Mouse (Mus musculus): Measurements from ENCODE around the gene Slc6a4.

Slc6a4 gene

GRCm38 (mm10) chr11:76997916-76998704 is at the start of gene Slc6a4:
Slc6a4 (plus strand) TSS chr11:76998603.
- DNase-seq (ENCODE audit: low spot score in 2 of 2), result no peak

- no peak for DNase-seq (ENCODE audit: low spot score in 2 of 2)
Observed at GRCm38 (mm10) chr11:76953536-76953935, 44.9 kb upstream of the Slc6a4 start.

GRCm38 (mm10) chr11:76965703-76966102 is 32.7 kb upstream of the Slc6a4 start:
- no peak for DNase-seq (ENCODE audit: low spot score in 2 of 2)

DNA sequence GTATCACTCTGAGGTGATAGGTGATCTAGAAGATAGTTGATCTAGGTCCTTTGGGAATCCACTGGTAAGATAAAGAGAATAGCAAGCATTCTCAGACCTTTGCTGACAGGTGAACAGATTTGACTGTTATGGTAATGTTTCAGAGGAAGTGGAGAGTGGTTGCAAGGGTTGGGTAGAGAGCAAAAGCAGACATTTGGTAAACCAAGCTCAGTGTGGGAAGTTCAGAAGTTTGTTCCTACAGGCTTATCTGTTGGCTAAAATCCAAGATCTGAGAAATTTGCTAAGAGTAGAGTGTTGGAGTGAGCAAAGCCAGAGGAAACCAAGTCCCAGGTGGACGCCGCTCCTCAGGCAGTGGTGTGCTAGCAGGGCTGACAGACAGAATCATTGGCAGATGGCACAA is 28.1 kb upstream of the Slc6a4 start:
- no peak for DNase-seq (ENCODE audit: low spot score in 2 of 2)

DNA sequence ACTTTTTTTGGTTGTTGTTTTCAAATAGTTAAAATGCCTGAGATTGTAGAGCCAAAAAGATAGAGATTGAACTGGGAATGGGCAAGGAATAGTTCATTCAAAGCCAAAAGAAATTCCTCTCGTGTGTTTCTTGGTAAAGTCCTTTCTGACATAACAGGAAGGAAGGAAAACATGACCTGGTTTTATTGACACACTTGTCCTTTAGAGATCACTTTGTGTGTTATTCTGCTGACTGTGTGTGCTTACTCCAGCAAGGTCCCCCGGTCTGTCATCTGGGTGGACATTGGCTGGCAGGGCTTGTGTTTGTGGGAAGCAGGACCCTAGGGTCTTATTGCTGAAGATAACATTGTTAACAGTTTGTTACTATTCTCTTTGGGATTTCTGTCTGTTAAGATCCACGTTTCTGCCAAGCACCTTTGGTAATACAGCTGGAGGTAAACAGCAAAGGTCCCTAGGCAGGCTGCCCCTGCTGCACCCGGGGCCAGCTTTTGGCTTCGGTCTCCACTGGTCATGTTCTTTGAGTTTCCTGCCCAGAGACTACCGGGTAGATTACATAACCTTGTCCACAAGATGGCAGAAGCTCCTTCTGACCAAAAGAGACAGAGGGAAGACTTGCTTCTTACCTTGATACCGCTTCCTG is 23.6 kb upstream of the Slc6a4 start:
- DNase-seq (ENCODE audit: low spot score in 2 of 2), result no peak

GRCm38 (mm10) chr11:76981570-76982141 is 16.7 kb upstream of the Slc6a4 start:
- no peak for DNase-seq (ENCODE audit: low spot score in 2 of 2)

DNA sequence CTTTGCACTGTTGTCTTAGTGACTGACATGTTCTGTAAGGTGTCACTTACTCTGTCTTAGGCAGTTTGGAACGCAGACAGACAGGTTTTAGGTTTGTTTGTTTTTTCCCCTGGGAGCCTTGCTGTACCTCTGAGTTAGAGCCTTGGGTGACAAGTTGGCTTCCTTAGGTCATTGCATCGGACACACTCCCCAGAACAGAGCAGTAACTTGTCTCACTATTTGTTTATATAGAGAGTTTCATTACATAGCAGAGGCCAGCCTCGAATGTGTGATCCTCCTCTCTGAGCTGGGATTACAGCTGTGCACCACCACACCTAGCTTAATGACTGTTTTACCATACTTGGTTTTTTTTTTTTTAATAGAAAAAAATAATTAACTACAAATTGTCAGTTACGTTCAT is 16.0 kb upstream of the Slc6a4 start:
- no peak for DNase-seq (ENCODE audit: low spot score in 2 of 2)

GRCm38 (mm10) chr11:76983641-76984040 is 14.8 kb upstream of the Slc6a4 start:
- no peak for DNase-seq (ENCODE audit: low spot score in 2 of 2)

DNA sequence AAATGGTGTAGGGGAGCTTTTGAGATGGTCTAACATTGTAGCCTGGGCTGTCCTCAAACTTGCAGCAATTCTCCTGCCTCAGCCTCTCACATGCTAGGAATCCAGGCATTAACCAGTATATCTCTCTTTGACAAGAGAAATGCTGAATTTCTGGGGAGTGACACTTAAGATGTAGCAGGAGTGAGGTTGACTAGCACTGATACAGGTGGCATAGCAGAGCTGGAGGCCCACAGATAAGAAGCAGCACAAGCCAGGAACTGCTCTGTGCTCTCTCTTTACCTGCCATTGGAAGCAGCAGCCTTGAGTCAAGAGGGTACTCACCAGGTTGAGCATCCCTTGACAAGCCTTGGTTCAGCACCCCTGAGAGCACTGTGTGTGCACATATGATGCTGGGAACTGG is 14.2 kb upstream of the Slc6a4 start:
- DNase-seq (ENCODE audit: low spot score in 2 of 2), result no peak

- no peak for DNase-seq (ENCODE audit: low spot score in 2 of 2)
Observed at GRCm38 (mm10) chr11:76990839-76991238, 7.6 kb upstream of the Slc6a4 start.

- DNase-seq (ENCODE audit: low spot score in 2 of 2), result peak; percentile 37 to 41
Observed at GRCm38 (mm10) chr11:76992886-76993285, 5.5 kb upstream of the Slc6a4 start.

GRCm38 (mm10) chr11:76995966-76996672 is 2.3 kb upstream of the Slc6a4 start:
- DNase-seq (ENCODE audit: low spot score in 2 of 2), result no peak

DNA sequence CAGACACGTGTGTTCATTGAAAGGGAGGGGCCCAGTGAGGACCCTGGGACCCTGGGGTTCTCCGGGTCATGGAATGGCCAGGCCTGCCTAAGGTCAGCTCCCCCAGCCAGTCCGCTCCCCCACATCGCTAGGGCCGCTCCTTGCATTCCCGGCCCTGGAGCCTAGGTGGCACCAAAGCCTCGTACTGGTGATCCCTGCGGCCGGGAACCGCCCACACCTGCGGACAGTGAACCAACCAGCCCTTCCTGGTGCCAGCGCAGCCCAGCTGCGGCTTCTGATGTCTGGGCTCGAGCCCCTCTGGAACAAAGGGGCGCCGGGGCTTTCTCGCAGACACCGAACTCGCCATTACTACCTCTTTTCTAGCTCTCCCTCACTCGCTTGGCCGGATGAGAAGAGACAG is 1.1 kb upstream of the Slc6a4 start:
- peak; percentile 46 to 63 for DNase-seq (ENCODE audit: low spot score in 2 of 2)

- no peak for DNase-seq (ENCODE audit: low spot score in 2 of 2)
Observed at GRCm38 (mm10) chr11:76998705-76999226, 363 bp downstream of the Slc6a4 start.

DNA sequence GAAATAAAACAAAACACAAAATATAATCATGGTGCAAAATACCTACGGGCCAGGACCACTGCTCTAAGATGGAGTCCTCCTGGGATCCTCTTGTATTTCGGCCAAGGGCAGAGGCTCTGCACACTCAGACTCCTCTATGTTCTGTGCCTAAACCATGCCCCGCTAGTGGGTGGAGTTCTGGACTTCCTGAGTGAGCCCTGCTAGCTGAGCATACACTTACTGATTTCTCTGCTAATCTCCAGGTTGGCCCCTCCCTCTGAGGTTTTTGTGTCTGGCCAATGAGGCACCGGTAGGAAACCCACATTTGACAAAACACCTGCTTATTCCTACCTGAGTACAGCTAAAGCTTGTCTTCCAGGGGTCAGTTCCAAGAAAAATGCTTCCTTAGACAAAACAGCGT is 2.3 kb downstream of the Slc6a4 start:
- DNase-seq (ENCODE audit: low spot score in 2 of 2), result no peak

- no peak for DNase-seq (ENCODE audit: low spot score in 2 of 2)
Observed at GRCm38 (mm10) chr11:77002361-77002760, 4.0 kb downstream of the Slc6a4 start.

GRCm38 (mm10) chr11:77005881-77006280 is 7.5 kb downstream of the Slc6a4 start:
- DNase-seq (ENCODE audit: low spot score in 2 of 2), result no peak

- no peak for DNase-seq (ENCODE audit: low spot score in 2 of 2)
Observed at GRCm38 (mm10) chr11:77006616-77007015, 8.2 kb downstream of the Slc6a4 start.

DNA sequence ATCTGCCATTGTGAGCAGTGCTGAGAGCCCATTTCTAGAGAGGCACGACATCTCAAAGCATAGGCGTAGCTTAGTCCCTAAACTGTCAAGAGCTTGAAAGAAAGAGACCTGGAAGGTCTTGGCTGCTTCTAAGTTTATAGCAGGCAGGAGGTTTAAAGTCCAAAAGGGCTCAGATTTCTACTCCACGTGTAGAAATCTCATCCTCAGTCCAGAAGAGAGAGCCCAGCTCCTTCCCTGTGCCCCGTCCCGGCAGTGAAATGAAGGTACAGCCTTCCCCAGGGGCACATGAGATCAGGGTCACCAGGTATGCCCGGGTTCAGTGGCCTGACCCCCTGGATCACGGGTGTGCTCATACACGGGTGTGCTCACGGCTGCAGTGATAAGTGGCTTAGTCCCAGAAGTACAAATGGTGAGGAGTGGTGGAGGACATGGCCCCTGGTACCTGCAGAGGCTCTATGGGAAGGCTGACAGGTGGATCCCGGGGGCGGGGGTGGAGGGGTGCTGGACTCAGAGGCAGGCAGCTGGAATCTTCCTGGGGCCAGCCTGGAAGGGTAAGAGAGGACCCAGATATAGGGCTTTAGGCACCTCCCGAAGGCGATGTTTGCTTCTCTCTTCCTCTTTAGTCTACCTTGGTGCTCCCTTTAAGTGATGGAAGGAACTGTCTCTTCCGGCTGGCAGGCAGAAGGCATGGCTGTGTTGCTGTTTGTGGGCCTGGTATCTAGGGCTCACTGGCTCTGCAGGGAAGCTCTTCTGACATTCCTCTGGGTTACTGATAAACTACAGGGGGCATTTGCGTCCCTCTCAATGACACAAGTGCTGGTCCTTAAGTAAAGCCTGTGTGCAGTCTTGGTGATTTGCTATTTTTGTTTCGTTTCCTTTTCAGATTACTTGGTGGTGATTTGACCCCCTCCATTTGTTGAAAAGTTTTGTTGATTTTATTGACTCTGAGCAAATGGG is 10.9 kb downstream of the Slc6a4 start:
- no peak for DNase-seq (ENCODE audit: low spot score in 2 of 2)

DNA sequence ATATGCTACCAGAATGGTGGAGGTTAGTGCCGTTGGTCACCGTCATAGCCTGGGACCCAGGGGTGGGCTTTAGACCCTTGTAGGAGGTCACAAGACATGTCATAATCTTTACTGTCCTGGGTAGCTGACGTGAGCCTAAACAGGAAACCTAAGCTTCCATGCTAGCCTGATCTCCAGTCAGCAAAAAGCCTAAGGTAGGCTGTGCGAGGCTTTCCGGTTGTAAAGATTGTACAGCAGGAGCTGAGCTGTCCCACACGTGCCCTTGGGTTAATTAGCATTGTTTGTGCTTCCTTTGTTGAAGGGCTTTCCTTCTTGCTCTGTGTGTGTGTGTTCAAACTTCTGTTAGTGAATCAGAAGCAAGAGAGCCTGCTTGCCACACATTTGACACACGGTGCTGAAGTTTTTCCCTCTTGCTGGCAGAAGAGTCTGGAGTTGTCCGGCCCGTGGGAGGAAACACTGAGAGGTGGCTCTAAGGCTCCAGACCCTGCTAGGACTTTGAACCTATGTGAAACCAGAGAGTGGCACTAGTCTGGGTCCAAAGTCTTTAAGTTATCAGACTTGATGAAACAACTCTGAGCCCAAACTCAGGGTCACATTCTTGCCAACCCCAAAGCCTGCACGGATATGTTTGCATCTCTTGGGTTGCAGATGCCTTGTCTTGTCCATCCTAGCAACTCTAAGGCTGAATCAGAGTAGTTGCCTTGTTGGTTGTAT is 12.5 kb downstream of the Slc6a4 start:
- DNase-seq (ENCODE audit: low spot score in 2 of 2), result no peak
